Mouse (Mus musculus): ENCODE measurements around the gene Cdk5rap3. TPM values are rescaled to one million over a fixed set of nuclear protein-coding genes. Genes with fewer than 3 reads are reported as not detected.
A peak's percentile ranks its signal among the peaks of the same experiment; 100 is the strongest.

Cdk5rap3 gene
- polyA plus RNA-seq (2014; fragmentation: Nextera tagmentation; extraction: Ambion mirVana): 65.5 and 83.4 TPM in 2 replicates

GRCm38 (mm10) chr11:96916044-96916884, at the start of gene Cdk5rap3:
Gene Cdk5rap3, minus strand, starts transcription at chr11:96916496.
- no peaks in the 10 kb centered on the region for H3K27me3 ChIP-seq (replicated peaks; ENCODE audit: control insufficient read depth, insufficient read depth, low read length)
- peaks cover 10% of the 10 kb centered on the region for H3K36me3 ChIP-seq (ENCODE audit: control insufficient read depth, insufficient read depth, low read length)
- H3K4me3 ChIP-seq (ENCODE audit: low read depth, low read length): peak within 1 kb of the TSS; percentile 70
- peak within 1 kb of the TSS; percentile 79 for H3K4me2 ChIP-seq (ENCODE audit: low read depth, low read length)
- WGBS: under 1% methylated on average over 48 of the region's 55 CpGs
- ATAC-seq (ENCODE audit: low read depth) (peak; percentile 98), DNase-seq (ENCODE audit: low spot score) (peak; percentile 99)
- H3K4me1 ChIP-seq (ENCODE audit: control insufficient read depth, insufficient read depth, low read length): peaks cover 8% of the 10 kb centered on the region
- H3K27ac ChIP-seq (replicated peaks; ENCODE audit: low read depth, low read length): peak within 1 kb of the TSS; percentile 72
- H3K9me3 ChIP-seq (ENCODE audit: control insufficient read depth, low read length): no peaks in the 10 kb centered on the region
- peak within 1 kb of the TSS; percentile 78 for H3K9ac ChIP-seq (ENCODE audit: low read depth, low read length)

DNA sequence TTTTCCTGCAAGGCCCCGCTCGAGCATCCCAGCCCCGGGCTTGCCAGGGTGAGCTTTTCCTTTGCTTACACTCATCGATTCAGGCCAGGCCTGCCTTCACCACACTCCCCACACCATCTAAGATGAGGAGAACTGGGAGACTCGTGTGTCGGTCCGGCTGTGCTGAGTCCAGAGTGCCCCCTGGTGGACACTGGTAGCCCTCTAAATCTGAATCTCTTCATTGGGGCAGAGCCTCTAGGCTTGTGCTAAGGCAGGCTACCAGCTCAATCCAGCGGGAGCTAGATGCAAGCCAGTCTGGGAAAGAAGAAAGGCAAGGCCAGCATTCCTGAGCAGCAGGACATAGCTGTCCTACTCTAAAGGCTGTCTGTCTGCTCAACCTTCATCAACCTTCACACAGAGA, 47.3 kb upstream of the Cdk5rap3 start:
- Histone ChIP-seq H3K27me3 (replicated peaks; ENCODE audit: control insufficient read depth, insufficient read depth, low read length) (no peaks in the 10 kb centered on the region), H3K9me3 (ENCODE audit: control insufficient read depth, low read length) (no peaks in the 10 kb centered on the region), H3K36me3 (ENCODE audit: control insufficient read depth, insufficient read depth, low read length) (peaks cover 38% of the 10 kb centered on the region), H3K4me1 (ENCODE audit: control insufficient read depth, insufficient read depth, low read length) (no peaks in the 10 kb centered on the region), H3K4me2 (ENCODE audit: low read depth, low read length) (no peak overlapping the region), H3K27ac (replicated peaks; ENCODE audit: low read depth, low read length) (no peak overlapping the region), H3K9ac (ENCODE audit: low read depth, low read length) (peak overlapping the region; percentile 31; the same call in 1 of the 2 replicates), H3K4me3 (ENCODE audit: low read depth, low read length) (no peak overlapping the region)
- ATAC-seq (ENCODE audit: low read depth) (peak; percentile 85), DNase-seq (ENCODE audit: low spot score) (peak; percentile 88)
- 20% methylated on average over 8 of the region's 8 CpGs for WGBS

DNA sequence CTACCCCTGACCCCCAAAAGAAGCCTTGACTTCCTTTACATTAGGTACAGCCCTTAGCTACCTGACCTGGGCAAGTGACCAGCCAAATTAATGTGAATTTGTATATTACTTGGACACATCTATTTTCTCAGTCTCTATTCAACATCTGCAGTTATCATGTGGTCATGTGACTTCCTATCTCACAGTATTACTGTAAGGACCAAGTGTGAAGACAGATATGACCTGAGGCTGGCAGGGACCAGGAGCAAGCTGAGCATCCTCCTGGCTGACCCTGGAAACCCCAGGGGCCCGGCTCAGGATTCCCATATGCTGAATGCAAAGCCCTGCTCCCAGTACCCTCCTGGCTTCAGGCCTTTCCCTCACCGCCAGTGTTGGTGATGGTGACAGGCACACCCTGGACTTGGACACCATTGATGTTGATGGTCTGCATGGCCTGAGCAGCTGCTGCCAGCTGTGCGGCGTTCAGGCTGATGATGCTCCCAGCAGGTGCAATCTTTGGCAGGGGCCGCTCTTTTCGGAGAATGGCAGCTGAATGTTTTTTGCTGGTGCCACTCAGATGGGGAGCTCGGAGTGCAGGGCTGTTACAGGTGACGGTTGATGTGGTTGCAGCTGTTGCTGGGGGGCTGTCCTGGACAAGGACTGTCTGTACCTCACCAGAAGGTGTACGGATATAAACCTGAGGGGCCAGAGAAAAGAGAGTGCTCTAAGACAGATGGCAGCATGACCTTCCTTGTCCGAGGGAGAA, 40.9 kb upstream of the Cdk5rap3 start:
- no peak for ATAC-seq (ENCODE audit: low read depth)
- Histone ChIP-seq H3K27me3 (replicated peaks; ENCODE audit: control insufficient read depth, insufficient read depth, low read length) (no peaks in the 10 kb centered on the region), H3K27ac (replicated peaks; ENCODE audit: low read depth, low read length) (no peak overlapping the region), H3K4me3 (ENCODE audit: low read depth, low read length) (no peak overlapping the region), H3K9ac (ENCODE audit: low read depth, low read length) (no peak overlapping the region), H3K9me3 (ENCODE audit: control insufficient read depth, low read length) (no peaks in the 10 kb centered on the region), H3K36me3 (ENCODE audit: control insufficient read depth, insufficient read depth, low read length) (peaks cover 95% of the 10 kb centered on the region), H3K4me2 (ENCODE audit: low read depth, low read length) (no peak overlapping the region), H3K4me1 (ENCODE audit: control insufficient read depth, insufficient read depth, low read length) (no peaks in the 10 kb centered on the region)
- 92% methylated on average over 10 of the region's 10 CpGs for WGBS
- DNase-seq (ENCODE audit: low spot score): no peak

DNA sequence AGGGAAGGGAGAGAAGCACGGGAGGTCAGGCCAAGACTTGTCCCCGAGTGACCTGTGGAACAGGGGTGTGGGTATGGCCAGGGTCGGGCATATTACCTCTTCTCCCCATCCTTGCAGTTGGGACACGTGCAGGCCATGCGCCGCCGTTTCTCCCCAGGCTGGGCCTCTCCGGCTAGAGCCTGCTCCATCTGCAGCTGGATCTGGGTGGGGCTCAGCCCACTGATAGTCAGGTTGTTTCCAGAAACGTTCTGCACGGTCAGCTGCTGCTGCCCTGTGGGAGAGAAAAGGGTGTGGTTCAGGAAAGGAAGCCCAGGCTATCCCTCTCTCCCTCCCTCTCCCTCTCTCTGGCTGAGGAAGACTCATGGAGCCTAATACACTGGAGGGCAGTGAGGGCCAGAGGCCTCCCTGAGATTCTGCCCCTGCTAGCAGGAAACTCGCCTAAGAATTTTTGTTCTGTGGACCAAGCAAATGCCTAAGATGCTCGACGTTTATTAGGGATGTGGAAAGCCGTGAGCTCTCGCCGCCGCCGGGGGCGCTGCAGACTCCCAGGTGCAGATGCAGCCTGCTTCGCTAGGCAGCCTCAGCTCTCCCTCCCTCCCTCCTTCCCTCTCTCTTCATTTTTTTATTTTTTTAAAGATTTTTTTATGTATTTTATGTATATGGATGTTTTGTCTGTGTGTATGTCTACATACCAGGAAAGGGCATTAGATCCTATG, 39.9 kb upstream of the Cdk5rap3 start:
- Histone ChIP-seq H3K9me3 (ENCODE audit: control insufficient read depth, low read length) (no peaks in the 10 kb centered on the region), H3K4me2 (ENCODE audit: low read depth, low read length) (no peak overlapping the region), H3K27me3 (replicated peaks; ENCODE audit: control insufficient read depth, insufficient read depth, low read length) (no peaks in the 10 kb centered on the region), H3K4me1 (ENCODE audit: control insufficient read depth, insufficient read depth, low read length) (no peaks in the 10 kb centered on the region), H3K27ac (replicated peaks; ENCODE audit: low read depth, low read length) (0 out of 2 replicates have a peak overlapping the region, but pooled peaks have one; percentile 10), H3K36me3 (ENCODE audit: control insufficient read depth, insufficient read depth, low read length) (peaks cover 95% of the 10 kb centered on the region), H3K4me3 (ENCODE audit: low read depth, low read length) (no peak overlapping the region), H3K9ac (ENCODE audit: low read depth, low read length) (no peak overlapping the region)
- no peak for ATAC-seq (ENCODE audit: low read depth)
- DNase-seq (ENCODE audit: low spot score): no peak
- 58% methylated on average over 20 of the region's 20 CpGs for WGBS

- H3K9ac ChIP-seq (ENCODE audit: low read depth, low read length): no peak overlapping the region
- DNase-seq (ENCODE audit: low spot score) (no peak), ATAC-seq (ENCODE audit: low read depth) (no peak)
- H3K4me2 ChIP-seq (ENCODE audit: low read depth, low read length): no peak overlapping the region
- H3K27ac ChIP-seq (replicated peaks; ENCODE audit: low read depth, low read length): no peak overlapping the region
- no peaks in the 10 kb centered on the region for H3K4me1 ChIP-seq (ENCODE audit: control insufficient read depth, insufficient read depth, low read length)
- WGBS: 88% methylated on average over 4 of the region's 4 CpGs
- H3K27me3 ChIP-seq (replicated peaks; ENCODE audit: control insufficient read depth, insufficient read depth, low read length): no peaks in the 10 kb centered on the region
- H3K4me3 ChIP-seq (ENCODE audit: low read depth, low read length): no peak overlapping the region
- H3K9me3 ChIP-seq (ENCODE audit: control insufficient read depth, low read length): no peaks in the 10 kb centered on the region
- H3K36me3 ChIP-seq (ENCODE audit: control insufficient read depth, insufficient read depth, low read length): peaks cover 92% of the 10 kb centered on the region
These were observed 38.8 kb upstream of the Cdk5rap3 start for GRCm38 (mm10) chr11:96955094-96955493.

GRCm38 (mm10) chr11:96952896-96953295, 36.6 kb upstream of the Cdk5rap3 start:
- peaks cover 75% of the 10 kb centered on the region for H3K36me3 ChIP-seq (ENCODE audit: control insufficient read depth, insufficient read depth, low read length)
- H3K4me2 ChIP-seq (ENCODE audit: low read depth, low read length): no peak overlapping the region
- H3K27me3 ChIP-seq (replicated peaks; ENCODE audit: control insufficient read depth, insufficient read depth, low read length): no peaks in the 10 kb centered on the region
- H3K27ac ChIP-seq (replicated peaks; ENCODE audit: low read depth, low read length): no peak overlapping the region
- no peak overlapping the region for H3K4me3 ChIP-seq (ENCODE audit: low read depth, low read length)
- WGBS: 68% methylated on average over 6 of the region's 6 CpGs
- no peak overlapping the region for H3K9ac ChIP-seq (ENCODE audit: low read depth, low read length)
- no peaks in the 10 kb centered on the region for H3K9me3 ChIP-seq (ENCODE audit: control insufficient read depth, low read length)
- no peaks in the 10 kb centered on the region for H3K4me1 ChIP-seq (ENCODE audit: control insufficient read depth, insufficient read depth, low read length)
- ATAC-seq (ENCODE audit: low read depth) (no peak), DNase-seq (ENCODE audit: low spot score) (no peak)

GRCm38 (mm10) chr11:96952426-96952825, 36.1 kb upstream of the Cdk5rap3 start:
- Histone ChIP-seq H3K27ac (replicated peaks; ENCODE audit: low read depth, low read length) (no peak overlapping the region), H3K4me1 (ENCODE audit: control insufficient read depth, insufficient read depth, low read length) (no peaks in the 10 kb centered on the region), H3K36me3 (ENCODE audit: control insufficient read depth, insufficient read depth, low read length) (peaks cover 70% of the 10 kb centered on the region), H3K27me3 (replicated peaks; ENCODE audit: control insufficient read depth, insufficient read depth, low read length) (no peaks in the 10 kb centered on the region), H3K4me2 (ENCODE audit: low read depth, low read length) (no peak overlapping the region), H3K4me3 (ENCODE audit: low read depth, low read length) (no peak overlapping the region), H3K9me3 (ENCODE audit: control insufficient read depth, low read length) (no peaks in the 10 kb centered on the region), H3K9ac (ENCODE audit: low read depth, low read length) (0 out of 2 replicates have a peak overlapping the region, but pooled peaks have one; percentile 3)
- DNase-seq (ENCODE audit: low spot score): no peak
- 82% methylated on average over 10 of the region's 10 CpGs for WGBS
- ATAC-seq (ENCODE audit: low read depth): no peak

GRCm38 (mm10) chr11:96950767-96951166, 34.5 kb upstream of the Cdk5rap3 start:
- Histone ChIP-seq H3K36me3 (ENCODE audit: control insufficient read depth, insufficient read depth, low read length) (peaks cover 54% of the 10 kb centered on the region), H3K4me2 (ENCODE audit: low read depth, low read length) (no peak overlapping the region), H3K4me1 (ENCODE audit: control insufficient read depth, insufficient read depth, low read length) (no peaks in the 10 kb centered on the region), H3K9me3 (ENCODE audit: control insufficient read depth, low read length) (no peaks in the 10 kb centered on the region), H3K4me3 (ENCODE audit: low read depth, low read length) (no peak overlapping the region), H3K27me3 (replicated peaks; ENCODE audit: control insufficient read depth, insufficient read depth, low read length) (no peaks in the 10 kb centered on the region), H3K9ac (ENCODE audit: low read depth, low read length) (no peak overlapping the region), H3K27ac (replicated peaks; ENCODE audit: low read depth, low read length) (no peak overlapping the region)
- DNase-seq (ENCODE audit: low spot score) (no peak), ATAC-seq (ENCODE audit: low read depth) (no peak)
- 97% methylated on average over 3 of the region's 3 CpGs for WGBS

Measured in embryonic facial prominence, embryonic 14.5 days (tissue).